Mouse (Mus musculus) heart, adult 2 months (tissue): ENCODE measurements at regions not wholly inside any gene's neighbourhood (a gene's known extent, or its start where the extent isn't known, plus 50 kb on each side); places are given as distances from the start of the nearest gene placed in this dataset.

Experiments used
- CTCF ChIP-seq: fragments of 200-600 bp; IDR thresholded peaks from 2 replicates; pipeline ENCODE4 v1.8.1; 2022; ENCODE audit warnings: antibody characterized with exemption, mild to moderate bottlenecking, moderate library complexity
- EP300 ChIP-seq: fragments of 200-500 bp; IDR thresholded peaks from 2 replicates; pipeline ENCODE4 v1.6.1; 2011; ENCODE audit warnings: low read depth, low read length, control low read depth; ENCODE audit not compliant: insufficient read depth
- POLR2A ChIP-seq: fragments of 200-500 bp; IDR thresholded peaks from 2 replicates; pipeline ENCODE4 v1.6.1; 2011; ENCODE audit warnings: mild to moderate bottlenecking, low read depth, low read length, control low read depth; ENCODE audit not compliant: insufficient read depth

DNA sequence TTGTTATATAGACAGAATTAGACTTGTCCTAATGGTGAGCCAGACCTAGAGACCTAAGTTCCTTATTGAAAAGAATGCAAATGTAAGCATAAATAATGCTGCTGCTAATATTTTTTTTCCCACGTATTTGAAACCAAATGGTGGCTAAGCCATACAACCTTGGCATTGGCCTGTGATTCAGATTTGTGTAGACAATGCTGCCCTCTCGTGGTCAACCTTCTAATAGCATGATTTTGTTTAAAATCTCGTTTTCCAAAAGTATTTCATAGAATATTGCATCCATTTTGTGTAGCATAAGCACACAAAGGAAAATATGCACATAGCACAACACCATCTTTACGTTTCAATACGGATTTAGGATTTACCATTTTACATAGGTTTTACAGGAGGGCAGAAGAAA is 84.4 kb upstream of the Creb1 start:
- TF ChIP-seq CTCF (peak; percentile 88), POLR2A (no peak), EP300 (no peak)
